Mouse (Mus musculus) Patski (cell line): ENCODE results near the gene Stk25. TPM values are rescaled to one million over a fixed set of nuclear protein-coding genes. Genes with fewer than 3 reads are reported as not detected.
"Not testable (repeated sequence)": the region's sequence is repeated elsewhere in the genome, so short reads cannot be mapped to it uniquely, and the experiment has no call there.

Experiments used
- ATAC-seq: fragments of 100-300 bp; one replicate; pipeline ENCODE4 v1.8.0; 2021
- CTCF ChIA-PET: fragments of 350-600 bp; sonication (Branson Sonifier 250); formaldehyde crosslinking; loops from one replicate; lab custom pipeline; 2022; ENCODE audit warnings: inconsistent platforms; lab: Charles Lee
- POLR2A ChIA-PET: fragments of 350-600 bp; sonication (Branson Sonifier 250); formaldehyde crosslinking; loops from one replicate; lab custom pipeline; 2022; ENCODE audit warnings: antibody characterized with exemption, inconsistent platforms; lab: Charles Lee
- DNase-seq: peaks from one replicate; pipeline ENCODE4 v3.0.0-alpha.2; 2011; ENCODE audit warnings: low read depth, low spot score
- H3K27me3 ChIP-seq: fragments of 371-371 bp; one replicate; pipeline ENCODE4 v1.5.1; 2021
- CTCF ChIP-seq: fragments of 100-300 bp; IDR thresholded peaks from one replicate; pipeline ENCODE4 v1.5.1; 2021
- in situ Hi-C: fragments of 300-500 bp; cut with MboI; formaldehyde crosslinking; loops from 3 replicates; pipeline ENCODE4 v1.11.1; 2018; ENCODE audit warnings: low pct_unique_long_range_greater_than_20kb, mixed read lengths
- polyA plus RNA-seq: library from polyadenylated mRNA; unstranded; gene quantifications from one replicate; pipeline ENCODE4 v1.2.3, GENCODE M21; 2021

The Stk25 gene
- polyA plus RNA-seq: 201 TPM

DNA sequence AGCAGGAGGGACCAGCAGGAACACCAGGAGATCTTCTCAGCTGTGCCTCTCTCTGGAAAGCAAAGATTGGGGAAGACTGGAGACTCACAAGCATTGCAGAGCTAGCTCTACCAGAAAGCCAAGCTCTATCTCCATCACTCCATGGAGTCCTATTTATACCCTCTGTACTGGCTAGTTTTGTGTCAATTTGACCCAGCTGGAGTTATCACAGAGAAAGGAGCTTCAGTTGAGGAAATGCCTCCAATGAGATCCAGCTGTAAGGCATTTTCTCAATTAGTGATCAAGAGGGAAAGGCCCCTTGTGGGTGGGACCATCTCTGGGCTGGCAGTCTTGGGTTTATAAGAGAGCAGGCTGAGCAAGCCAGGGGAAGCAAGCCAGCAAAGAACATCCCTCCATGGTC is at the start of gene Stk25:
Gene Stk25, minus strand, starts transcription at position 101 of the 400 bp plus-strand sequence.
- in situ Hi-C loops, H3K27me3 ChIP-seq, DNase-seq, POLR2A ChIA-PET, ATAC-seq: not testable (repeated sequence)
- CTCF ChIA-PET: interaction anchor here (1.6 kb wide), 1 partner anchor 10 kb away, joined by 6 read pairs; no protein-coding TSS in a partner anchor

- H3K27me3 ChIP-seq: no peaks in the 10 kb centered on the region
- ATAC-seq (no peak), DNase-seq (no peak)
- POLR2A ChIA-PET: no interaction called here
- CTCF ChIA-PET: interaction anchor here (2.4 kb wide), 1 partner anchor 20 kb away, joined by 6 read pairs; no protein-coding TSS in a partner anchor
- in situ Hi-C loops: no loop called here
- TF ChIP-seq CTCF: no peak
Measured at GRCm38 (mm10) chr1:93705389-93705788, 46.9 kb upstream of the Stk25 start.

DNA sequence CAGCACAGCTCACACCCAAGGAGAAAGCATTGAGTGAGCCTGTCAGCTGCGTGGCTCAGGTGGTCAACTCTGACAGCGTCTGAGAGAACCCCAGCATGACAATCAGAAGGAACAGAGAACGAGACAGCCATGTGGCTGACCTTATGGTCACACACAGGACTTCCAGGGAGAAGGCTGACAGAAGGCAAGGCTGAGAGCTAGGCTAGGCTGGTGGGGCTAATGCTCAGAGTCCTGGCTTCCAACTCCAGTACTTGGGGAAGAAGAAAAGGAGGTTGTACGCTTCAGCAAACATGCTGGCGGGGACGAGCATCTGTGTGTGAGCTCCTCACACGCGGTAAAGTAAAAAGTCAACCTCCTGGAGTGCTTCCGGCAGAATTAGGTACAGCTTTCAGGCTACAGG is 45.9 kb upstream of the Stk25 start:
- no peaks in the 10 kb centered on the region for H3K27me3 ChIP-seq
- in situ Hi-C loops: no loop called here
- POLR2A ChIA-PET: no interaction called here
- CTCF ChIA-PET: no interaction called here
- no peak for TF ChIP-seq CTCF
- DNase-seq (no peak), ATAC-seq (no peak)

DNA sequence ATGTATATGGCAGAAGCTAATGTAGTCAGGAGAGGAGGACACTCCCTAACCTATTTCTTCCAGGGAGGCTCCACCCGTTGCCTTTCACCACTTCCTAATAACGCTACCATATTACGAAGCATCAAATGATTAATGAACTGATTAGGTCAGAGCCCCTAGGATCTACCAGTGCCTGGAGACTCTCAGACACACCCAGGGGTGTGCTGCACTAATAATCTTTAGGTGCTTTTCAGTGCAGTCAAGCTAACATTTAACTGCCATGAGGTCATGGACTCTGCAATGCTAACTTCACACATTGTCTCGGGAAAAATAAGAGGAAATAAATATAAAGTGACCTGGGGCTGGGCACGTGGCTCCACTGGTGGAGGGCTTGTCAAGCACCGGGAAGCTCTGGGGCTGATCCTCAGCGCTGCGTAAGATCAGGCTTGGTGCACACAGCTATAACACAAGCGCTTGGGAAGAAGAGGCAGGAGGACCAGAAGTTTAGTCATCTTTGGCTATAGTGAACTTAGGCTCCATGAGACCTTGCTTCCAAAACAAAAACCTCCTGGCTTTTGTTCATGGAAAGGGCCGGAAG is 45.1 kb upstream of the Stk25 start:
- H3K27me3 ChIP-seq: no peaks in the 10 kb centered on the region
- ChIA-PET POLR2A (no interaction called here), CTCF (no interaction called here)
- no peak for DNase-seq
- in situ Hi-C loops: no loop called here
- TF ChIP-seq CTCF: no peak
- no peak for ATAC-seq

GRCm38 (mm10) chr1:93702106-93702505 is 43.6 kb upstream of the Stk25 start:
- DNase-seq: no peak
- POLR2A ChIA-PET: no interaction called here
- TF ChIP-seq CTCF: no peak
- in situ Hi-C loops: no loop called here
- H3K27me3 ChIP-seq: no peaks in the 10 kb centered on the region
- CTCF ChIA-PET: no interaction called here
- ATAC-seq: no peak

DNA sequence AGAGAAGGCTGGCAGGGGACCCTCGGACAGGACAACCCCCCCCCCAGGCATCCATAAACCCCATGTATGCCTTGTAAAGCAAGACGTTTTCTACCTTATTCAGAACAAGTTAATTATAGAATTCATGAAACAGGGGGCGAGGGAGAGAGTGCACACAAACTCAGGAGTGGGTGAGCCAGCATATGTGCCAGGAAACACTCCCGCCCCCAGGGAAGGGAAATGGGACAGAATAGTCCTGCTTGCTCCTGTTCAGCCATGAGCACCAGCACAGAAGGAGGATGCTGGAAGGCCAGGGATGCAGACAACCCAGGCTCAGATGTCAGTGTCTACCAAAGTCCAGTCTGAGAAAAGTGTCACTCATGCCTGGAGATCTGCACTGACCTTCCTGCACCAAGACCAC is 40.7 kb upstream of the Stk25 start:
- no peak for DNase-seq
- in situ Hi-C loops: no loop called here
- no peak for ATAC-seq
- TF ChIP-seq CTCF: no peak
- no peaks in the 10 kb centered on the region for H3K27me3 ChIP-seq
- CTCF ChIA-PET: no interaction called here
- POLR2A ChIA-PET: no interaction called here

GRCm38 (mm10) chr1:93697317-93697716 is 38.9 kb upstream of the Stk25 start:
- in situ Hi-C loops: no loop called here
- POLR2A ChIA-PET: no interaction called here
- no peak for TF ChIP-seq CTCF
- no peaks in the 10 kb centered on the region for H3K27me3 ChIP-seq
- DNase-seq: no peak
- CTCF ChIA-PET: interaction anchor here (0.8 to 1.2 kb wide), 3 partner anchors 11 to 175 kb away, joined by 3 read pairs; no protein-coding TSS in a partner anchor
- no peak for ATAC-seq

DNA sequence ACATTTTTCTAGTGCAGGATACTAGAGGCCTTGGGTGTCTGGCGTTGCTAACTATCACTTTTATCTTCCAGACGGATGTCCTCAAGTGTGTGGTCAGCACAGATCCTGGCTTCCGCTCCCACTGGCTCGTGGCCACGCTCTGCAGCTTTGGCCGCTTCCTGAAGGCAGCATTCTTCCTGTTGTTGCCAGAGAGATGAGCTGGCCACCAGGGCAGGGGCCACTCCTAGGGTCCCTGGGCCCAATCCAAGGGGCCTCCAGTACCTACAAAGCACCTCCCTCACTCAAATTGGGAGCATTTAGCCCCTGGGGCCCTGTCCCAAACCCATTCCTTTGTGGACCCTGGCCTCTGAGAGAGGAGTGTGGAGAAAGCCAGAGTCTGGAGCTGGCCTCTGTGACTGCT is 36.5 kb upstream of the Stk25 start:
- ATAC-seq (no peak), DNase-seq (no peak)
- H3K27me3 ChIP-seq: no peaks in the 10 kb centered on the region
- in situ Hi-C loops: no loop called here
- ChIA-PET CTCF (no interaction called here), POLR2A (no interaction called here)
- no peak for TF ChIP-seq CTCF

DNA sequence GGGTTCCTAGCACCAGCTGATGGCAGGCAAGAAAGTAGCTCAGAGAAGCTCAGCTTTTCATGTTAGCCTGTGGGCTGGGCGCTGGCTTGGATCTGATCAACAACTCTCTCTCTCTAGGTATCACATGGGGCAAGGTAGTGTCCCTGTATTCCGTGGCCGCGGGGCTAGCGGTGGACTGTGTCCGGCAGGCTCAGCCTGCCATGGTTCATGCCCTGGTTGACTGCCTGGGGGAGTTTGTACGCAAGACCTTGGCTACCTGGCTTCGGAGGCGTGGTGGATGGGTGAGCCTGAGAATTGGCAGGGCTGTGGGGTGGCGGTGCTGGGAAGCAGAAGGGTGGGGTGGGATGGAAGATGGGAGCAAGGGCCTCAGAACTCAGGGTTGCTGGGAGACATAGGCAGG is 35.5 kb upstream of the Stk25 start:
- ChIA-PET POLR2A (interaction anchor here (1.2 kb wide), 1 partner anchor 9 kb away, joined by 4 read pairs; the partner anchor contains the start of gene Bok), CTCF (no interaction called here)
- DNase-seq (no peak), ATAC-seq (no peak)
- in situ Hi-C loops: no loop called here
- TF ChIP-seq CTCF: no peak
- no peaks in the 10 kb centered on the region for H3K27me3 ChIP-seq

GRCm38 (mm10) chr1:93693502-93693901 is 35.0 kb upstream of the Stk25 start:
- CTCF ChIA-PET: no interaction called here
- POLR2A ChIA-PET: interaction anchor here (1.2 kb wide), 1 partner anchor 8 kb away, joined by 4 read pairs; the partner anchor contains the start of gene Bok
- TF ChIP-seq CTCF: no peak
- DNase-seq: no peak
- H3K27me3 ChIP-seq: no peaks in the 10 kb centered on the region
- in situ Hi-C loops: no loop called here
- ATAC-seq: no peak

- no peaks in the 10 kb centered on the region for H3K27me3 ChIP-seq
- CTCF ChIA-PET: no interaction called here
- no peak for TF ChIP-seq CTCF
- DNase-seq (no peak), ATAC-seq (no peak)
- in situ Hi-C loops: no loop called here
- POLR2A ChIA-PET: interaction anchor here (1.2 kb wide), 1 partner anchor 8 kb away, joined by 4 read pairs; the partner anchor contains the start of gene Bok
Measured at GRCm38 (mm10) chr1:93692773-93693172, 34.3 kb upstream of the Stk25 start.
